Mouse (Mus musculus): ENCODE results near the gene Gipc1. TPM values are rescaled to one million over a fixed set of nuclear protein-coding genes. Genes with fewer than 3 reads are reported as not detected.

Gipc1 gene
- total RNA-seq, 2 experiments from 2014 or later: 67.7 to 69.2 TPM

GRCm38 (mm10) chr8:83672936-83673335 is 20.5 kb downstream of the Gipc1 start:
- DNase-seq (ENCODE audit: extremely low spot score in 1 of 2, low spot score in 1 of 2): no peak

- DNase-seq (ENCODE audit: extremely low spot score in 1 of 2, low spot score in 1 of 2): no peak
Measured at GRCm38 (mm10) chr8:83674497-83674896, 22.0 kb downstream of the Gipc1 start.

GRCm38 (mm10) chr8:83679866-83680265 is 27.4 kb downstream of the Gipc1 start:
- no peak for DNase-seq (ENCODE audit: extremely low spot score in 1 of 2, low spot score in 1 of 2)

- no peak for DNase-seq (ENCODE audit: extremely low spot score in 1 of 2, low spot score in 1 of 2)
Measured at GRCm38 (mm10) chr8:83680603-83681002, 28.1 kb downstream of the Gipc1 start.

- no peak for DNase-seq (ENCODE audit: extremely low spot score in 1 of 2, low spot score in 1 of 2)
Measured at GRCm38 (mm10) chr8:83681099-83681498, 28.6 kb downstream of the Gipc1 start.

DNA sequence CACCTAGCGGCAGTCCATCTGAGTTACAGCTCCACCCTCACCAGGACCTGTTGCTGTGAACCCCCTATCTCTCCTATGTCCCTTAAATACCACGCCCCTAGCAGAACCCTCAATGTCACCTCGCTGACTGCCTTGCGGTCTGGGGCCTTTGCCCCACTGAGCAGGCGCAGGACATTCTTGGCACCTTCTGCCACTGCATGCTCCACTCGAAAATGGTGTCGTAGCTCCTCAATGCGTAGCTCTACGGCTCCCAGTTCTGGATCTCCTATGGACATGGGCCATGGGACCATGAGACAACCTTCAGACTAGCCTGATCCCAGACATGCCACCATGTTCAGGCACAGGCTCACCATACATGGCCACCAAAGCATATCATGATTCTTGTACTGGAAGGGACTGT is 32.0 kb downstream of the Gipc1 start:
- no peak for DNase-seq (ENCODE audit: extremely low spot score in 1 of 2, low spot score in 1 of 2)

DNA sequence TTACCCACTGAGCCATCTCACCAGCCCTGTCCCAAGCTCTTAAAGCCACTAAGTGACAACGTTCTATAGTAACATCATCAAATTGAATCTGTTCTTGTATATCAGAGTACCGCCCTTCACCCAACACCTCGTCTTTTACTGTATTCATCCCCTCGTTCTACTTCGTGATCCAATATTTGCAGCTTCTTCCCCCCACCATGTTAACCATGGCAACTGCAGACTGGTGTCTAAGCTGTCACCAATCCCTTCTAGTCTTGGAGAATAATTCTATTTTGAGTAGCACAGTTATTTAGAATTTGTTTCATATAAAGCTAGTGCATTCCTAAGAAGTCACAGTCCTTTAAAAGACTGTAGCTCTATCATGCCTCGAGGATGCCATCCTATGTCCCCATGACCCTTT is 36.8 kb downstream of the Gipc1 start:
- no peak for DNase-seq (ENCODE audit: extremely low spot score in 1 of 2, low spot score in 1 of 2)

- DNase-seq (ENCODE audit: extremely low spot score in 1 of 2, low spot score in 1 of 2): no peak
Measured at GRCm38 (mm10) chr8:83693609-83694236, 41.2 kb downstream of the Gipc1 start.

DNA sequence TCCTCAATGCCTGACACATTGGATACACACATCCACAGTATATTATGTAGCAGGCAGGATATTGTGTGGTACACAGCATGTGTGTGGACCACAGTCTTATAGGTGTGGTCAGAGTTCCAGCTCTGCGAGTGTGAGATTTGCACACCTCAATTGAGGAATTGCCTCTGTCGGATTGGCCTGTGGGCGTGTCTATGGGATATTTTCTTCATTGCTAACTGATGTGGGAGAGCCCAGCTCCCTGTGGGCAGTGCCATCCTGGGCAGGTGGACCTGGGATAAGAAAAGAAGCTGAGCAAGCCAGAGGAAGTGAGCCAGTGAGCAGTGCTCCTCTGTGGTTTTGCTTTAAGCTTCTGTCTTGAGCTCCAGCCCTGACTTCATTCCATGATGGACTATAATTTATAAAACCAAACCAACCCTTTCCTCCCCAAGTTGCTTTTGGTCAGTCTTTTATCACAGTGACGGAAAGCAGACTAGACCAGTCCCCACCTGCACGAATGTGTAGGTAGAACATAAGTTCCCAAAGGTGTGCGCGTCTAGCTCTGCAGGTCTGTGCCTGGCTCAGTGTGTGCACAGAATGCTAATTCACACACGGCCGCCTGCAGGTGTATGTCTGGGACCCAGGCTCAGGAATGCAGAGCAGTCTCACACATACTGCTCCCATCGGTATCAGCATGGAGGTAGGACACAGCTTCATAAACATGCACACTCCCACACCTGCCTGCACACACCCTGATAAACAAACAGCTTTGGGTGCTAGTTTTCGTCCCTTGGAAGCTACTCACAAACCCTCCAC is 42.1 kb downstream of the Gipc1 start:
- DNase-seq (ENCODE audit: extremely low spot score in 1 of 2, low spot score in 1 of 2): no peak

DNA sequence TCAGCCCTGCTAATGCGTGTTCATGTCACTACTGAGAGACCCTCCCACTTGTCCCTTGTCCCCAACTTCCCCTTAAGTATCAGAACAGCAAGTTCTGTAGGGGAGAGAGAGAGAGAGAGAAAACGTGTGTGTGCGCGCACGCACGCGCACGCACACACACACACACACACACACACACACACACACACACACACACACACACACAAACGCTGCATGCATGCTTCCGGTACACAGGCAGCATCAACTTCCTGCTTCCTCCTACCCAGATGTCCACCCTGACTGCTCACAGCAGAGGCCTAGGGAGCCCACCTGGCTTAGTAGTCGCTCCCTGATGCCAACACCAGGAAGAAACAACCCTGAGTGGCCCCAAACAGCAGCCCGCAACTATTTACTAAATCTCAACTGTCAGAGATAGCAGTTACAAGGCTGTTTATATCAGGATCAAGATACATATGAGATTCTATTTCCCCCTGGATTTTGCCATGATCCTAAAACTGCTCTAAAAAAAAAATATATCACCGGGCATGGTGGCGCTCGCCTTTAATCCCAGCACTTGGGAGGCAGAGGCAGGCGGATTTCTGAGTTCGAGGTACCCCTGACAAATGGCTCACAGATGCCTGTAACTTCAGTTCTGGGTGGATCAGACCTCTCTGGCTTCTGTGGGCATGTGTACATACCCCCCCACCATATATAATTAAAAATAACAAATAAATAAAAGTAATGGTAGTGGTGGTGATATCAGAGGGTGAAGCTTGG is 43.1 kb downstream of the Gipc1 start:
- no peak for DNase-seq (ENCODE audit: extremely low spot score in 1 of 2, low spot score in 1 of 2)

- no peak for DNase-seq (ENCODE audit: extremely low spot score in 1 of 2, low spot score in 1 of 2)
Measured at GRCm38 (mm10) chr8:83697374-83698220, 45.1 kb downstream of the Gipc1 start.

GRCm38 (mm10) chr8:83698291-83698660 is 45.8 kb downstream of the Gipc1 start:
- no peak for DNase-seq (ENCODE audit: extremely low spot score in 1 of 2, low spot score in 1 of 2)

GRCm38 (mm10) chr8:83698661-83699453 is 46.4 kb downstream of the Gipc1 start, which contains the start of gene Pkn1:
TSS of gene Pkn1 (minus strand) at chr8:83699179.
- peak; percentile 50 to 51 for DNase-seq (ENCODE audit: extremely low spot score in 1 of 2, low spot score in 1 of 2)

DNA sequence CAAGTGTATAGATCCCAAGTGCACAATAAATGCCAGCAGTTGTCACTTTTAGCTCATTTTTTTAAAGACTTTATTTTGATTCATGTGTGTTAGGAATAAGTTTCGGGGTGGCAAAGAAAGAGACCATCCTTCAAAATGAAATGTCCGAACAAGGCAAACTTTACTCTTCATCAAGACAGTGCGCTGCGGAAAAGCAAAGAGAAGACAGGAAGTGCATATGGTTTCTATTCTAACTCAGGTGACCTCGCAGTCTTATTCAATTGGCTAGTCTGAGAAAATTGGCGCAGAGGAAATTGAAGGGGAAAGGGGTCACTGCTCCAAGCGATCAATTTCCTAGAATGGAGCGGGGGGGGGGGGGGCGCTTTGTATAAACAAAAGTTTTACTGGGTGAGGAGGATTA is 47.1 kb downstream of the Gipc1 start:
- DNase-seq (ENCODE audit: extremely low spot score in 1 of 2, low spot score in 1 of 2): no peak

DNA sequence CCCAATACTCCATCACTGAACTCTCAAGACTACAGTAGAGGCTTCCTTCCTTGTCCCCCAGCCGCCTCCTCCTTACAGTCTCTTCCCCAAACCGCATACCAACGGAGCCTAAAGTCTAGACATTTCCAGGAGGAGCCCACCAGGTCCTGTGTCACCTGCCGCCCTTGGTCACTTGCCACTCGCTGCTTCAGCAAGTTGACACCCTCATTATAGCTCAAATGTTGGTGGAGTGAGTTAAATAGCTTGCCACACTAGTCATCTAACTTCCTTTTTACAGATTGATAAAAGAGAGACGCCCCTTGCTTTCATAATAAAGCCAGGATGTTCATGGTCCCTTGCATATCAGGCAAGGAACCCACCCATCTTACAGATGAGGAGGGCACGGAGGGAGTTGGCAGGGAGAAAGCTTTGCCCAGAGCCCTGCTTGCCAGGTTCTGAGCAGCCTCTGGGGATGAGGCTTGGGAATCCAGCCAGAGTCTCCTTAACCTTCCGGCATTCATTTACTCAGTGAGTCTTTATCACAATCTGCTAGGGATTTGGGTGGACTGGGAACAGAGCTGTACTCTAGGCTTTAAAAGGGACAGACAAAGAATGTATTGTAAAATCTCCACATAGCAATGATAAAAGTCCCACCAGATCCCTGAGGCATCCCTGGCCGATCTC is 48.1 kb downstream of the Gipc1 start:
- no peak for DNase-seq (ENCODE audit: extremely low spot score in 1 of 2, low spot score in 1 of 2)

- no peak for DNase-seq (ENCODE audit: extremely low spot score in 1 of 2, low spot score in 1 of 2)
Measured at GRCm38 (mm10) chr8:83703426-83703825, 50.9 kb downstream of the Gipc1 start.

DNA sequence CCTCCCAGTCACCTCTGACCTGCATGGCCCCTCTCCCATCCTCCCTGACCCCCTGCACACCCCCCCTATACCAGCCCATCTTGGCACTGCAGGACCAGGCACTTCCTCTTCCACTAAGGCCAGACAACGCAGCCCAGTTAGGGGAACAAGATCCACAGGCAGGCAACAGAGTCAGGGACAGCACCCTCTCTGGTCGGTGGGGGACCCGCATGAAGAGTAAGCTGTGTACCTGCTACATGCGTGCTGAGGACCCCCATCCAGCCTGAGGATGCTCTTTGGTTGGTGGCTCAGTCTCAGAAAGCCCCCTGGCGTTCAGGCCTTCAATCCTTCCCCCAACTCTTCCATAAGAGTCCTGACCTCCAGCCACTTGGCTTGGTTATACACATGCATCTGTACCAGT is 53.9 kb downstream of the Gipc1 start:
- DNase-seq (ENCODE audit: extremely low spot score in 1 of 2, low spot score in 1 of 2): no peak

GRCm38 (mm10) chr8:83707554-83707953 is 55.1 kb downstream of the Gipc1 start:
- no peak for DNase-seq (ENCODE audit: extremely low spot score in 1 of 2, low spot score in 1 of 2)

All from layer of hippocampus, postnatal 25 days (tissue).